Mouse (Mus musculus) olfactory bulb, adult 2 months (tissue): ENCODE data around the gene Dag1. TPM values are rescaled to one million over a fixed set of nuclear protein-coding genes. Genes with fewer than 3 reads are reported as not detected.

ENCODE experiments used
- H3K27ac ChIP-seq: fragments of 200-500 bp; 2 replicates; pipeline ENCODE4 v1.5.1; 2012; ENCODE audit warnings: low read depth, low read length; ENCODE audit not compliant: insufficient read depth
- H3K4me1 ChIP-seq: fragments of 200-500 bp; 2 replicates; pipeline ENCODE4 v1.6.1; 2012; ENCODE audit warnings: low read length; ENCODE audit not compliant: control insufficient read depth, insufficient read depth
- H3K4me3 ChIP-seq: fragments of 200-500 bp; 2 replicates; pipeline ENCODE4 v1.5.1; 2012; ENCODE audit warnings: mild to moderate bottlenecking, low read depth, low read length, moderate library complexity; ENCODE audit not compliant: insufficient read depth
- CTCF ChIP-seq: fragments of 200-500 bp; IDR thresholded peaks from 2 replicates; pipeline ENCODE4 v1.5.1; 2012; ENCODE audit warnings: low read depth, mild to moderate bottlenecking, low read length, moderate library complexity; ENCODE audit not compliant: insufficient read depth
- POLR2A ChIP-seq: fragments of 200-500 bp; IDR thresholded peaks from 2 replicates; pipeline ENCODE4 v1.6.1; 2012; ENCODE audit warnings: mild to moderate bottlenecking, low read depth, low read length, moderate library complexity; ENCODE audit not compliant: insufficient read depth
- WGBS: fragments of 180-500 bp; shearing (Covaris S2); methylation state at CpG from one replicate; pipeline ENCODE4 v1.1.7; 2018; 5-methylcytosine and 5-hydroxymethylcytosine counted together
- polyA plus RNA-seq: library from polyadenylated mRNA; stranded (reverse); fragments of >200 nt; gene quantifications from 2 replicates; pipeline ENCODE4 v1.2.4, GENCODE M21; 2012; ENCODE audit warnings: low replicate concordance; ENCODE audit not compliant: missing spikeins, insufficient read depth, insufficient read length

Gene Dag1
- polyA plus RNA-seq, 1 experiment, result not detected

DNA sequence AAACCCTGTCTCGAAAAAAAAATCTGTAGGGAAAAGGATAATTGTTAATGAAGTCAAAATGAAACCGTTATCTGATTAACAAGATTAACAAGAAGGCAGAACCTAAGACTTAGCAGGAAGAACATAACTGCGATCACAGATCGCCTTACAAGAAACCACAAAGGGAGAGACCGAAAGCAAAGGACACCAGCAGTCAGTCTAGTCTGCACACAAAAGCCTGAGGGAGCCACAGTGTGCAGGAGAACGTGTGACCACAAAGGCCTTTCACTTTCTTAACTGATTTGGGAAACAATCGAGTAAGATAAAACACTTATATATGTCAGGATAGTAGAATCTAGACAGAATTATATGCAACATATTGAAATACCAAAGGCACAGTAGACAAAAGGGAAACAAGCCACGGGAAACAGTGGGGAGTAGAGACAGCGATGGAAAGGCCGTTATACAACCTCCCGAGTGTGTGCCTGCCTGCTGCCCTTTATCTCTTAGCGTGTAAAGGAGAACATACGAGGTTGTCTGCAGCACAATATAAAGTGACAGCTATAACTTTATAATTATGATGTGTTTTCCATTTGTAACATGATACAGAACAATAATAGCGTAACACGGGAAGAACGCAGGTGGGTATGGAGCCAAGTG is 100.0 kb downstream of the Dag1 start:
- Histone ChIP-seq H3K4me1 (peaks cover 10% of the 10 kb centered on the region), H3K27ac (no peak overlapping the region), H3K4me3 (no peak overlapping the region)
- 74% methylated on average over 16 of the region's 16 CpGs for WGBS
- no peak for TF ChIP-seq POLR2A
- TF ChIP-seq CTCF, result no peak

DNA sequence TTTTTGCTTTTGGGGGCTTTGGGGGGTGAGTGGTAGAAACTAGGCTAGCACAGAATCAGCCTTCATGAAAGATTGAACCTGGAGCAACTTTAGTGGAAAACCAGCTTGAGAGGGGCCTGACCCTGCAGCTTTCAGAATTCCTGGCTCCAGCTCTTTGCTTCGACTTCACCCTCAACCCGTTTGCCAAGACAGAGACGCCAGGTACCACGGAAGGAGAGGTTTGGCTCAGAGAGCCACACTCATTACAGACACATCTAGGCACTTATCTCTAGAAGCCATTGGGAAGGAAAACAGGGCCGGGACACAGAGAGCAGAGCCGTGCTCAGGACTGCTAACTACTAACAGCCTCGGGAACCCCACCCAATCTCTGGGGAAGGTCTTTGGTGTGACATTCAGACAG is 105.9 kb downstream of the Dag1 start:
- H3K4me3 ChIP-seq, result no peak overlapping the region
- TF ChIP-seq CTCF (no peak), POLR2A (no peak)
- H3K27ac ChIP-seq, result peak overlapping the region; percentile 19; the same call in 1 of the 2 replicates
- 51% methylated on average over 7 of the region's 7 CpGs for WGBS
- H3K4me1 ChIP-seq, result peaks cover 38% of the 10 kb centered on the region

DNA sequence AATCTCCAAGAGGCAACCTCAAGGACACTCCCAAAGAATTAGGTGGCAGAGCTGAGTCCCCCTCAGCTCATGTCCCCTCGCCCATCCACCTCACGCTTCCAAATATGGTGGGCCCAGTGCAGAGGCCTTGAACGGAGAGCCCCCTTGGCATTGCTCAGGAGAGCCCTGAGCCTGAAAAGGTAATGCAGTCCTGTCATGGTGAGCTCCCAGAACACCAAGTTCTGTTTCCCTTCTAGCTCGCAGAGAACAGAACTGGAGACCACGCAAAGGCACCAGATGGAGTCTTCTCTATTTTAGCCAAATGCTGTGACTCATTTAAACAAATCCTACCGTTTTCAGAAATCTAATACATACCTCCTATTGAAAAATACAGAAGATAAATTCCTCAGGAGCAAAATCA is 106.3 kb downstream of the Dag1 start:
- H3K4me1 ChIP-seq, result peaks cover 41% of the 10 kb centered on the region
- H3K27ac ChIP-seq, result peak overlapping the region; percentile 43
- WGBS, result 61% methylated on average over 6 of the region's 6 CpGs
- TF ChIP-seq CTCF, result no peak
- no peak for TF ChIP-seq POLR2A
- H3K4me3 ChIP-seq, result no peak overlapping the region

DNA sequence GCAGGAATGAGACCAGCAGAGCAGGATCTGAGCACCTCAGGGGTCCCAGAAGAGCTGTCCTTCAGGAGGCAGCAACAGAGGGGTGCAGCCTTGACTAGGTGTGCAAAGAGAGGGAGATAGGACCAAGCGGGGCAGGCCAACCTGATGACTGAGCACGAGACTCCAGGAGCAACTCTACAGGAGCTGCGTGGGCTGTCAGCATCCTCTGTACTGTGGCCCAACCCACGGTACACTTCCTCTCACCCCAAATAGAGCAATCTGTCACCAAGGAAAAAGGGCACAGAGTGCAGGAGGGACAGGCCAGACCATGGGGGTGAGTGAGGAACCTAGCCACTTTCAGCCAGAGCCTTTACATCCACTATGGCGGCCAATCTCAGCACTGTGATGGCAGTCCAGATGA is 107.0 kb downstream of the Dag1 start:
- Histone ChIP-seq H3K4me3 (no peak overlapping the region), H3K27ac (peak overlapping the region; percentile 43), H3K4me1 (peaks cover 47% of the 10 kb centered on the region)
- no peak for TF ChIP-seq POLR2A
- no peak for TF ChIP-seq CTCF
- WGBS, result 64% methylated on average over 5 of the region's 5 CpGs

DNA sequence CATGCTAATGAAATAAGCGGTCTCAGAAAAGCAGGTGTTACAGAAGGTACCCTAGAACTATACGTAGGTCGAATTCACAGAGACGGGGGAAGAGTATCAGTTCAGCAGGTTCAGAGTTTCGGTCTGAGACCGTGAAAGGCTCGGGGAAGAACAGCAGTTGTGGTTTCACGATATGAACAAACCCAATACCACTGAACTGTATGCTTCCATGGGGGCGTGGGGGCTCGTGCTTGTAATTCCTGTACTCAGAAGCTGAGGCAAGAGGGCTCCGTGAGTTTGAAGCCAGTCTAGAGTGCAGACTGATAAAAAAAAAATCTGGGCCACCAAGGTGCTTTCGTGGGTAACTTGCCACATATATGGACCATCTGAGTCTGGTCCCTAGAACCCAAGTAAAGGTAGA is 108.9 kb downstream of the Dag1 start:
- Histone ChIP-seq H3K27ac (no peak overlapping the region), H3K4me1 (peaks cover 45% of the 10 kb centered on the region), H3K4me3 (no peak overlapping the region)
- WGBS, result 89% methylated on average over 12 of the region's 12 CpGs
- no peak for TF ChIP-seq POLR2A
- TF ChIP-seq CTCF, result no peak

Other genes starting within 250 kb of the Dag1 start
- not detected in 2 replicates for gene Gmppb, start 214.7 kb downstream of the Dag1 start, polyA plus RNA-seq
- gene Amigo3, start 210.8 kb downstream of the Dag1 start, polyA plus RNA-seq, result not detected in 2 replicates
- not detected in 2 replicates for gene Mst1, start 183.5 kb downstream of the Dag1 start, polyA plus RNA-seq
- gene Rnf123, start 180.6 kb downstream of the Dag1 start, polyA plus RNA-seq, result not detected in 2 replicates
- not detected in 2 replicates for gene Apeh, start 169.4 kb downstream of the Dag1 start, polyA plus RNA-seq
- not detected in 2 replicates for gene Bsn, start 73.6 kb downstream of the Dag1 start, polyA plus RNA-seq
- gene Nicn1, start 26.5 kb upstream of the Dag1 start, polyA plus RNA-seq, result not detected in 2 replicates
- not detected in 2 replicates for gene Amt, start 32.9 kb upstream of the Dag1 start, polyA plus RNA-seq
- gene Rhoa, start 42.2 kb upstream of the Dag1 start, polyA plus RNA-seq, result 187 and 421 TPM in 2 replicates
- gene Tcta, start 42.2 kb upstream of the Dag1 start, polyA plus RNA-seq, result not detected in 2 replicates
- not detected in 2 replicates for gene Gpx1, start 74.9 kb upstream of the Dag1 start, polyA plus RNA-seq
- gene Usp4, start 83.9 kb upstream of the Dag1 start, polyA plus RNA-seq, result not detected in 2 replicates
- not detected in 2 replicates for gene 1700102P08Rik, start 128.8 kb upstream of the Dag1 start, polyA plus RNA-seq
- gene Ccdc36, start 164.5 kb upstream of the Dag1 start, polyA plus RNA-seq, result not detected in 2 replicates
- not detected in 2 replicates for gene BC048562, start 172.5 kb upstream of the Dag1 start, polyA plus RNA-seq
- not detected in 2 replicates for gene Ccdc71, start 196.6 kb upstream of the Dag1 start, polyA plus RNA-seq
- gene Klhdc8b, start 197.6 kb upstream of the Dag1 start, polyA plus RNA-seq, result not detected in 2 replicates
- not detected in 2 replicates for gene Lamb2, start 215.8 kb upstream of the Dag1 start, polyA plus RNA-seq
- gene Usp19, start 226.6 kb upstream of the Dag1 start, polyA plus RNA-seq, result 102 and 511 TPM in 2 replicates
- not detected in 2 replicates for gene Qars, start 243.7 kb upstream of the Dag1 start, polyA plus RNA-seq